Mouse (Mus musculus): ENCODE results near the gene Bad.

DNA sequence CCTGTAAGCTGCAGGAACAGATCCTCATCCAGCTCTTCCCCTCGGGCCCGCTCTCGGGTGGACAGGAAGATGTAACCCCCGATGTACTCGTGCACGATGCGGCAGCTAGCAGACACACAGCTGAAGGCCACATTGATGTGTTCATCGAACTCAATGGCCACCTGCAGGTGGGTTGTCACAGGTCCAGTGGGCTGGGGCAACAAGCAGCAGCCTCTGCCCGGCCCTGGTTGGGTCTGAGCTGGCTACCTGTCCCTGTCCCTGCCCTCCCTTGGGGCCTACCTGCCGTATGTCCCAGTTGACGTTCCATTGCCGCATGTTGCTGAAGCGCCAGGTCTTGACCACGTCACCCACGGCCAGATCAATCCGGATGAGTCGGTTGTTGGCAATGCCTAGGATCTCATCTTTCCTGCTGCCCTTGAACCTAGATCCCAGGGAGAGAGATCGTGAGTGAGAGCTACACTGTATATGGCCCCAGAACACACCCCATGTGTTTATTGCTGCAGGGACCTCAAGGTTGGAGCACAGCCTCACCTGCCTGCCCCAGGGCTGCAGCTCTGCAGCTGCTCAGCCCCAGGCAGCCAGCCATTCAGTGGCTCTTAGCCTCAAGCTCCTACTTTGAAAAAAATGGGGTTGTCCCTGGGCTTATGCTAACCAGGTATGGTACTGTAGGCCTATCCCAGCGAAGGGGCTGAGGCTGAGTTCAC is 57.9 kb downstream of the Bad start:
- TF ChIP-seq CTCF (IDR thresholded peaks at IDR 0.05; ENCODE audit: extremely low read depth, insufficient read depth, insufficient read length, insufficient replicate concordance): no peak
- no peak for TF ChIP-seq POLR2A (IDR thresholded peaks at IDR 0.05; ENCODE audit: low read depth, low read length)
